Mouse (Mus musculus) inflammation-experienced regulatory T-cells (primary cell): ENCODE results near the gene Fnbp1l. TPM values are rescaled to one million over a fixed set of nuclear protein-coding genes. Genes with fewer than 3 reads are reported as not detected.

Source experiments
- polyA plus RNA-seq, 2 experiments: library from polyadenylated mRNA; unstranded; fragments of 100-300 nt; shearing (Covaris generic); gene quantifications; one replicate each; pipeline ENCODE4 v1.2.1; 2017

Gene Fnbp1l
- polyA plus RNA-seq = under 1 TPM; 0.69 to 0.87 TPM

DNA sequence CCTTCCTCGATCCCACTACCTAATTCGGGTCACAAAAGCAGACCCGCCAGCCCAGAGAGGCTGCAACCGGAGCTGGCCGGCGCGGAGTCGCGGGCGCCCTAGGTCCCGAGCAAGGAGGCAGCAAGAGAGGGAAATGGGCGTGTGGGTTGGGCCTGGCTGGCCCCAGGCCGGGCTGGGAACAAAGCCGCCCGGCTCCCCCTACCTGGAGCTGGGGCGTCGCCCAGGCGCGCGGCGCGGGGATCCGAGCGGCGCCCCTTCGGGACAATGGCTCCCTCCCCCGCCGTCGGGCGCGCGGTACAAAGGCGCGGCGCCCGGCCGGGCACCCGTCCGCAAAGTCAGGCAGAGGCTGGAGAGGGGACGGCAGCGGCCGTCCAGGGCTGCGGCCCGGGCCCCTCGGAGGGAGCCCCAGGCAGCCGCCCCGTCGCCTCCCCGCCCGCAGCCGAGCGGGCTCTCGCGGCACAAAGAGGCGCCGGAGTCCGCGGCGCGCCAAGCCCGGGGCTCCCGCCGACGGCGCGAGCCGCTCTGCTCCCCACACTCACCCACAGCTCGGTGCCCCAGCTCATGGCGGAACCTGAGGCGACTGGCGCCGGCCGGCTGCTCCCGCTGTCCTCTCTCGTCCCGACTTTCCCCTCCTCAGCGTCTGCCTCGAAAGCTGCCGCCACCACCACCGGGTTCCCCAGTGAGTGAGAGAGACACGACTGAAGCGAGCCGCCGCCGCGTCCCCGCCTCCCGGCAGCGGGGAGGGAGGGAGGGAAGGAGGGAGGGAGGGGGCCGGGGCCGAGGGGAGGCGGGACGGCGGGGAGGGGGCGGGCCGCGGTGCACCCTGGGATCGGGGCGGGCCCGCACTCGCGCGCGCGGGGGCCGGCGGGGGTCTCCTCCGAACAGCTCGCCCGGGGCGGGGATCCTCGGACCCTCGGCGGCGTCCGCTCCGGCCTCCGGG lies at the start of gene Fnbp1l:
Gene Fnbp1l (minus strand): TSS at position 725 of the 940 bp plus-strand sequence.

Other genes with a start within 250 kb of the Fnbp1l start
- gene Pde5a, start 109.2 kb upstream of the Fnbp1l start, polyA plus RNA-seq = 1 to 10 TPM in 1 of 2 experiments, under 1 TPM in 1; 0.48 to 2.1 TPM